Mouse (Mus musculus): ENCODE results near the gene D930020B18Rik. TPM values are rescaled to one million over a fixed set of nuclear protein-coding genes. Genes with fewer than 3 reads are reported as not detected.

The D930020B18Rik gene
- total and polyA plus RNA-seq, 2 experiments, result not detected

- Histone ChIP-seq H3K79me2 (ENCODE audit: control insufficient read depth, insufficient read depth, low read length) (no peaks in the 10 kb centered on the region), H3K36me3 (ENCODE audit: control insufficient read depth, insufficient read depth, low read length) (no peaks in the 10 kb centered on the region), H3K27ac (replicated peaks; ENCODE audit: insufficient read depth, low read depth, low read length) (no peak overlapping the region), H3K4me3 (ENCODE audit: insufficient read depth, low read depth, low read length) (no peak overlapping the region), H3K27me3 (ENCODE audit: control insufficient read depth, insufficient read depth, low read length) (no peaks in the 10 kb centered on the region), H3K9ac (ENCODE audit: low read depth, low read length) (no peak overlapping the region), H3K4me1 (ENCODE audit: control insufficient read depth, insufficient read depth, low read length) (no peaks in the 10 kb centered on the region)
- TF ChIP-seq POLR2A (IDR thresholded peaks at IDR 0.05; ENCODE audit: extremely low read depth, insufficient read depth, low read length) (no peak), CTCF (IDR thresholded peaks at IDR 0.05; ENCODE audit: low read depth, low read length) (no peak)
- 76% methylated on average over 4 of the region's 4 CpGs for WGBS
- no peak for DNase-seq (ENCODE audit: extremely low read depth, low read depth, low spot score)
Observed at GRCm38 (mm10) chr10:121655907-121656306, 14.5 kb downstream of the D930020B18Rik start.

DNA sequence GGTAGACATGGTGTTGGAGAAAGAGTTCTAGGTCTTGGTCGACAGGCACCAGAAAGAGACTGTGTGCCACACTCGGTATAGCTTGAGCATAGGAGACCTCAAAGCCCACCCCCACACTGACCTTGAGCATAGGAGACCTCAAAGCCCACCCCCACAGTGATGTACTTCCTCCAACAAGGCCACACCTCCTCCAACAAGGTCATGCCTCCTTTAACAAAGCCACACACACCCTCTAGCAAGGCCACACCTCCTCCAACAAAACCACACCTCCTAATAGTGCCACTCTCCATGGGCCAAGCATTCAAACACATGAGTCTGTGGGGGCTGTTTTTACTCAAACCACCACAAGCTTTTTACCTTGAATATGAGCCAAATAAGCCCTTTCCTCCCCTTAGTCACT, 21.3 kb downstream of the D930020B18Rik start:
- WGBS, result 88% methylated on average over 2 of the region's 2 CpGs
- Histone ChIP-seq H3K27ac (replicated peaks; ENCODE audit: insufficient read depth, low read depth, low read length) (no peak overlapping the region), H3K4me1 (ENCODE audit: control insufficient read depth, insufficient read depth, low read length) (no peaks in the 10 kb centered on the region), H3K9ac (ENCODE audit: low read depth, low read length) (no peak overlapping the region), H3K27me3 (ENCODE audit: control insufficient read depth, insufficient read depth, low read length) (no peaks in the 10 kb centered on the region), H3K79me2 (ENCODE audit: control insufficient read depth, insufficient read depth, low read length) (no peaks in the 10 kb centered on the region), H3K4me3 (ENCODE audit: insufficient read depth, low read depth, low read length) (no peak overlapping the region), H3K36me3 (ENCODE audit: control insufficient read depth, insufficient read depth, low read length) (no peaks in the 10 kb centered on the region)
- no peak for DNase-seq (ENCODE audit: extremely low read depth, low read depth, low spot score)
- TF ChIP-seq CTCF (IDR thresholded peaks at IDR 0.05; ENCODE audit: low read depth, low read length) (no peak), POLR2A (IDR thresholded peaks at IDR 0.05; ENCODE audit: extremely low read depth, insufficient read depth, low read length) (no peak)

GRCm38 (mm10) chr10:121663599-121663998, 22.2 kb downstream of the D930020B18Rik start:
- Histone ChIP-seq H3K4me1 (ENCODE audit: control insufficient read depth, insufficient read depth, low read length) (no peaks in the 10 kb centered on the region), H3K36me3 (ENCODE audit: control insufficient read depth, insufficient read depth, low read length) (no peaks in the 10 kb centered on the region), H3K79me2 (ENCODE audit: control insufficient read depth, insufficient read depth, low read length) (no peaks in the 10 kb centered on the region), H3K9ac (ENCODE audit: low read depth, low read length) (no peak overlapping the region), H3K27me3 (ENCODE audit: control insufficient read depth, insufficient read depth, low read length) (no peaks in the 10 kb centered on the region), H3K4me3 (ENCODE audit: insufficient read depth, low read depth, low read length) (no peak overlapping the region), H3K27ac (replicated peaks; ENCODE audit: insufficient read depth, low read depth, low read length) (no peak overlapping the region)
- 76% methylated on average over 13 of the region's 13 CpGs for WGBS
- no peak for TF ChIP-seq POLR2A (IDR thresholded peaks at IDR 0.05; ENCODE audit: extremely low read depth, insufficient read depth, low read length)
- TF ChIP-seq CTCF (IDR thresholded peaks at IDR 0.05; ENCODE audit: low read depth, low read length), result no peak
- no peak for DNase-seq (ENCODE audit: extremely low read depth, low read depth, low spot score)

DNA sequence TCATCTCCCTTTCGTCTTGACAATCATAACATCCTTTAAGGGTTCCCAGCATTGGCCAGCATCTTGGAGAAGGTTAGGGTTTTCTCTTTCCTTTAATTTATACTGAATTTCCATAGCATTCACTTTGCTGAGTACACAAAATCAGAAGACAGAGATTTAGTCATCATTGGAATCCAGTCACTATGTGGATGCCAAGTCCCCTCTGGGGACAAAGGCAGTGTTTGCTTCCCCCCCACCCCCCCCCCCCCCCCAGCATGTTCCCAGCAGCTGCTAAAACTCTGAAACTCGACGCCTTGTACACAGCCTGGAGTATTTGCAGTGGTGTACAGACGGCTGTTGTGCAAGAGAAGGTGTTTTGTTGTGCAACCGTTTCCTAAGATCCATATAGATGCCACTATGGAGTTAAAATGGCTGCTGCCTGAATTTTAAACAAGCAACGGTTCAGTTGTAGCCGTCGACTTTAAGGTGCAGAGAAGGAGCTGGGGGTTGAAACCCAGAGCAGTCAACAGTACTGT, 24.3 kb downstream of the D930020B18Rik start:
- 44% methylated on average over 8 of the region's 8 CpGs for WGBS
- Histone ChIP-seq H3K4me1 (ENCODE audit: control insufficient read depth, insufficient read depth, low read length) (no peaks in the 10 kb centered on the region), H3K4me3 (ENCODE audit: insufficient read depth, low read depth, low read length) (no peak overlapping the region), H3K27me3 (ENCODE audit: control insufficient read depth, insufficient read depth, low read length) (no peaks in the 10 kb centered on the region), H3K27ac (replicated peaks; ENCODE audit: insufficient read depth, low read depth, low read length) (no peak overlapping the region), H3K9ac (ENCODE audit: low read depth, low read length) (no peak overlapping the region), H3K79me2 (ENCODE audit: control insufficient read depth, insufficient read depth, low read length) (no peaks in the 10 kb centered on the region), H3K36me3 (ENCODE audit: control insufficient read depth, insufficient read depth, low read length) (no peaks in the 10 kb centered on the region)
- DNase-seq (ENCODE audit: extremely low read depth, low read depth, low spot score), result no peak
- TF ChIP-seq POLR2A (IDR thresholded peaks at IDR 0.05; ENCODE audit: extremely low read depth, insufficient read depth, low read length) (no peak), CTCF (IDR thresholded peaks at IDR 0.05; ENCODE audit: low read depth, low read length) (no peak)

- no peak for TF ChIP-seq POLR2A (IDR thresholded peaks at IDR 0.05; ENCODE audit: extremely low read depth, insufficient read depth, low read length)
- Histone ChIP-seq H3K27ac (replicated peaks; ENCODE audit: insufficient read depth, low read depth, low read length) (no peak overlapping the region), H3K27me3 (ENCODE audit: control insufficient read depth, insufficient read depth, low read length) (no peaks in the 10 kb centered on the region), H3K4me1 (ENCODE audit: control insufficient read depth, insufficient read depth, low read length) (no peaks in the 10 kb centered on the region), H3K36me3 (ENCODE audit: control insufficient read depth, insufficient read depth, low read length) (no peaks in the 10 kb centered on the region), H3K9ac (ENCODE audit: low read depth, low read length) (no peak overlapping the region), H3K4me3 (ENCODE audit: insufficient read depth, low read depth, low read length) (no peak overlapping the region), H3K79me2 (ENCODE audit: control insufficient read depth, insufficient read depth, low read length) (no peaks in the 10 kb centered on the region)
- 86% methylated on average over 10 of the region's 10 CpGs for WGBS
- no peak for DNase-seq (ENCODE audit: extremely low read depth, low read depth, low spot score)
Observed at GRCm38 (mm10) chr10:121669103-121669502, 27.7 kb downstream of the D930020B18Rik start.

DNA sequence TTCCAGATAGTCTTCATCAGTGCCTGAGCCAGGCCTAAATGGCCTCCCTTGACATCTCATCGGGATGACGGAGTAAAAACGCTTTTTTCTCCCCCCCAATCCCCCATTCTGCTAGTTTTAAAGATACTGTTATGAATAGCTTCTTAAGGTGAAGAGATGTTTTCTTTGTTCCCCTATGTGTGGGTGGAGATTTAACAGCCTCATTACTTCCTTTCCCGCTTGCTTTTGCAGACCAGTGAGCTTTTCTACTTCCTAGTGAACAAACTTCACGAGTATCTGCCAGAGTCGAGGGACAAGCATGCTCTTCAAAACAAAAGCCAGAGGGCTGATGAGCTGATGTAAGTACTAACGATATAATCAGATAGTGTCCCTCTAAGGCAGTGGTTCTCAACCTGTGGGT, 35.6 kb downstream of the D930020B18Rik start:
- Histone ChIP-seq H3K79me2 (ENCODE audit: control insufficient read depth, insufficient read depth, low read length) (no peaks in the 10 kb centered on the region), H3K36me3 (ENCODE audit: control insufficient read depth, insufficient read depth, low read length) (no peaks in the 10 kb centered on the region), H3K4me3 (ENCODE audit: insufficient read depth, low read depth, low read length) (no peak overlapping the region), H3K4me1 (ENCODE audit: control insufficient read depth, insufficient read depth, low read length) (no peaks in the 10 kb centered on the region), H3K9ac (ENCODE audit: low read depth, low read length) (no peak overlapping the region), H3K27ac (replicated peaks; ENCODE audit: insufficient read depth, low read depth, low read length) (no peak overlapping the region), H3K27me3 (ENCODE audit: control insufficient read depth, insufficient read depth, low read length) (no peaks in the 10 kb centered on the region)
- WGBS, result 64% methylated on average over 7 of the region's 7 CpGs
- DNase-seq (ENCODE audit: extremely low read depth, low read depth, low spot score), result no peak
- no peak for TF ChIP-seq POLR2A (IDR thresholded peaks at IDR 0.05; ENCODE audit: extremely low read depth, insufficient read depth, low read length)
